Mouse (Mus musculus) intestine, embryonic 15.5 days (tissue): ENCODE measurements around the gene Tdrd1. TPM values are rescaled to one million over a fixed set of nuclear protein-coding genes. Genes with fewer than 3 reads are reported as not detected.
A peak's percentile ranks its signal among the peaks of the same experiment; 100 is the strongest.

Experiments used
- ATAC-seq: fragments of 200-750 bp; cut with Nextera tagmentation; 2 replicates; pipeline ENCODE4 v1.8.0; 2017; ENCODE audit warnings: moderate TSS enrichment, moderate library complexity
- H3K27ac ChIP-seq: fragments of 300-500 bp; sonication (generic); 2 replicates; pipeline ENCODE4 v1.5.1; 2015; ENCODE audit warnings: mild to moderate bottlenecking, inconsistent platforms
- H3K27me3 ChIP-seq: fragments of 300-500 bp; sonication (generic); replicated peaks from 2 replicates; pipeline ENCODE4 v1.6.1; 2015; ENCODE audit warnings: inconsistent platforms
- H3K36me3 ChIP-seq: fragments of 300-500 bp; sonication (generic); 2 replicates; pipeline ENCODE4 v1.6.1; 2015; ENCODE audit warnings: inconsistent platforms
- H3K4me1 ChIP-seq: fragments of 300-500 bp; sonication (generic); replicated peaks from 2 replicates; pipeline ENCODE4 v1.6.1; 2015; ENCODE audit warnings: inconsistent platforms
- H3K4me2 ChIP-seq: fragments of 300-500 bp; sonication (generic); replicated peaks from 2 replicates; pipeline ENCODE4 v1.6.1; 2015; ENCODE audit warnings: mild to moderate bottlenecking, inconsistent platforms
- H3K4me3 ChIP-seq: fragments of 300-500 bp; sonication (generic); replicated peaks from 2 replicates; pipeline ENCODE4 v1.5.1; 2015; ENCODE audit warnings: inconsistent platforms
- H3K9ac ChIP-seq: fragments of 300-500 bp; sonication (generic); 2 replicates; pipeline ENCODE4 v1.6.1; 2015; ENCODE audit warnings: inconsistent platforms
- H3K9me3 ChIP-seq: fragments of 300-500 bp; sonication (generic); 2 replicates; pipeline ENCODE4 v1.6.1; 2016; ENCODE audit warnings: inconsistent platforms
- WGBS: fragments of 180-500 bp; shearing (Covaris S2); methylation state at CpG from one replicate; pipeline ENCODE4 v1.1.7; 2015; 5-methylcytosine and 5-hydroxymethylcytosine counted together
- polyA plus RNA-seq: library from polyadenylated mRNA; unstranded; fragments of >200 nt; fragmentation: Nextera tagmentation; extraction: Ambion mirVana; gene quantifications from 2 replicates; pipeline ENCODE4 v1.2.1, GENCODE M21; 2015

Tdrd1 gene
- polyA plus RNA-seq, 1 experiment from 2014 or later: 0.98 TPM

- Histone ChIP-seq H3K9me3 (no peaks in the 10 kb centered on the region), H3K9ac (no peak overlapping the region), H3K27me3 (no peaks in the 10 kb centered on the region), H3K27ac (no peak overlapping the region), H3K4me3 (no peak overlapping the region), H3K36me3 (0 out of 2 replicates have a peak, but pooled peaks cover 9% of the 10 kb centered on the region), H3K4me2 (no peak overlapping the region), H3K4me1 (peaks cover 9% of the 10 kb centered on the region; the same call in 1 of the 2 replicates)
- WGBS: 61% methylated on average over 5 of the region's 5 CpGs
- ATAC-seq: no peak
Observed at GRCm38 (mm10) chr19:56808771-56809170, 17.2 kb upstream of the Tdrd1 start.

GRCm38 (mm10) chr19:56810641-56811146, 15.3 kb upstream of the Tdrd1 start:
- Histone ChIP-seq H3K4me1 (0 out of 2 replicates have a peak, but pooled peaks cover 6% of the 10 kb centered on the region), H3K4me3 (no peak overlapping the region), H3K27ac (no peak overlapping the region), H3K36me3 (0 out of 2 replicates have a peak, but pooled peaks cover 5% of the 10 kb centered on the region), H3K4me2 (no peak overlapping the region), H3K9me3 (no peaks in the 10 kb centered on the region), H3K9ac (no peak overlapping the region), H3K27me3 (no peaks in the 10 kb centered on the region)
- ATAC-seq: 0 out of 2 replicates have a peak, but pooled peaks have one; percentile 27

DNA sequence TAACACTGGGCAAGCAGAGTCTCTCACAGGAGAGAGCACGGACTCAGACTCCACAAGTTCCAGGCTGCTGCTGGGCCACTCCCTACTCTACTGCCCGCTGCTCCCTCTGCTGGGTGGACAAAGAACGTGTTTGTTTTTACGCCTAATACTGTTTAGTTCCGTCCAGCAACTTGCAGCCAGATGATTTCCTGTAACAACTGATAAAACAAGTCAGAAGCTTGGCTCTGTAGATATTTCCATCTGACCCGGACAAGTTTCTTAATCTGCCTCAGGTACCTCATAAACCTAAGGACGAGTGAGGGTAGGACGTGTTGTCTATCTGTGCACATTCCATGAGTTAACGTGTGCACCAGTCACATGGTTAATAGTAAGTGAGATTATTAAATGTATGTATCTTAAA, 14.4 kb upstream of the Tdrd1 start:
- Histone ChIP-seq H3K9me3 (no peaks in the 10 kb centered on the region), H3K27ac (no peak overlapping the region), H3K4me3 (no peak overlapping the region), H3K9ac (no peak overlapping the region), H3K36me3 (0 out of 2 replicates have a peak, but pooled peaks cover 5% of the 10 kb centered on the region), H3K4me1 (0 out of 2 replicates have a peak, but pooled peaks cover 8% of the 10 kb centered on the region), H3K27me3 (no peaks in the 10 kb centered on the region), H3K4me2 (no peak overlapping the region)
- WGBS: 39% methylated on average over 9 of the region's 9 CpGs
- ATAC-seq: peak; percentile 57

GRCm38 (mm10) chr19:56813360-56813759, 12.6 kb upstream of the Tdrd1 start:
- Histone ChIP-seq H3K4me2 (no peak overlapping the region), H3K36me3 (no peaks in the 10 kb centered on the region), H3K4me1 (peaks cover 18% of the 10 kb centered on the region), H3K9ac (no peak overlapping the region), H3K27me3 (no peaks in the 10 kb centered on the region), H3K9me3 (no peaks in the 10 kb centered on the region), H3K27ac (no peak overlapping the region), H3K4me3 (no peak overlapping the region)
- 84% methylated on average over 4 of the region's 4 CpGs for WGBS
- ATAC-seq: no peak

- 35% methylated on average over 14 of the region's 14 CpGs for WGBS
- Histone ChIP-seq H3K9ac (no peak overlapping the region), H3K4me2 (peak overlapping the region; percentile 28; the same call in 1 of the 2 replicates), H3K9me3 (no peaks in the 10 kb centered on the region), H3K4me1 (peaks cover 24% of the 10 kb centered on the region), H3K36me3 (no peaks in the 10 kb centered on the region), H3K4me3 (no peak overlapping the region), H3K27me3 (no peaks in the 10 kb centered on the region), H3K27ac (peak overlapping the region; percentile 61)
- no peak for ATAC-seq
Observed at GRCm38 (mm10) chr19:56817851-56818526, 8.0 kb upstream of the Tdrd1 start.

GRCm38 (mm10) chr19:56821040-56821797, 4.8 kb upstream of the Tdrd1 start:
- Histone ChIP-seq H3K9me3 (no peaks in the 10 kb centered on the region), H3K9ac (peak overlapping the region; percentile 71), H3K4me3 (peak overlapping the region; percentile 78), H3K4me2 (peak overlapping the region; percentile 74), H3K36me3 (no peaks in the 10 kb centered on the region), H3K4me1 (peaks cover 27% of the 10 kb centered on the region), H3K27me3 (0 out of 2 replicates have a peak, but pooled peaks cover 2% of the 10 kb centered on the region), H3K27ac (peak overlapping the region; percentile 81)
- 9% methylated on average over 22 of the region's 22 CpGs for WGBS
- no peak for ATAC-seq

- H3K9ac ChIP-seq: peak within 1 kb of the TSS; percentile 71
- H3K27ac ChIP-seq: peak within 1 kb of the TSS; percentile 81
- H3K36me3 ChIP-seq: no peaks in the 10 kb centered on the region
- peaks cover 23% of the 10 kb centered on the region for H3K4me1 ChIP-seq
- H3K27me3 ChIP-seq: 0 out of 2 replicates have a peak, but pooled peaks cover 3% of the 10 kb centered on the region
- under 1% methylated on average over 79 of the region's 79 CpGs for WGBS
- H3K4me2 ChIP-seq: peak within 1 kb of the TSS; percentile 74
- no peaks in the 10 kb centered on the region for H3K9me3 ChIP-seq
- peak; percentile 99 for ATAC-seq
- H3K4me3 ChIP-seq: peak within 1 kb of the TSS; percentile 78
Observed at GRCm38 (mm10) chr19:56821798-56822447, 4.1 kb upstream of the Tdrd1 start, which contains the start of gene Ccdc186. Gene Ccdc186, minus strand, starts transcription at chr19:56822190.

DNA sequence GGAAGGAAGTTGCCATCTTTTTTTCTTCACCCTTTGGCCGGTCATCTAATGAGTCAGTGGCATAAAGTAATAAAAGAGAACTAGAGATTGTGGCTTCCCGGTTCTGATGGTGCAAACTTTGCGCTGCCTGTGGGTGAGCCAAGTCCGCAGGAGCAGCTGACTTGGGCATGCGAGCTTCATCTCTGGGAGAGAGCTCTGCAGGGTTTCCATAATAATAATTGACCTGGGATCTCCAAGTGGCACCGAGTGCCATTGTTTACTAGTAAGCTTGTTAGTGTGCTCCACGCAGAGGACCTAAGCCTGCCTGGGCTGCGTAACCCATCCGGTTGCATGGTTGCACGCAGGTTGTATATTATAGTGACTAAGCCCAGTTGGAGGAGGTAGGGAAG, 3.6 kb upstream of the Tdrd1 start:
- Histone ChIP-seq H3K4me2 (peak overlapping the region; percentile 74), H3K4me1 (peaks cover 21% of the 10 kb centered on the region), H3K36me3 (no peaks in the 10 kb centered on the region), H3K27ac (peak overlapping the region; percentile 67; the same call in 1 of the 2 replicates), H3K27me3 (0 out of 2 replicates have a peak, but pooled peaks cover 3% of the 10 kb centered on the region), H3K9me3 (no peaks in the 10 kb centered on the region), H3K9ac (peak overlapping the region; percentile 34; the same call in 1 of the 2 replicates), H3K4me3 (peak overlapping the region; percentile 78)
- ATAC-seq: peak; percentile 72
- 14% methylated on average over 10 of the region's 10 CpGs for WGBS

- H3K27ac ChIP-seq: no peak overlapping the region
- 82% methylated on average over 11 of the region's 11 CpGs for WGBS
- H3K9me3 ChIP-seq: no peaks in the 10 kb centered on the region
- H3K4me2 ChIP-seq: no peak overlapping the region
- no peak overlapping the region for H3K9ac ChIP-seq
- no peak for ATAC-seq
- H3K27me3 ChIP-seq: 0 out of 2 replicates have a peak, but pooled peaks cover 3% of the 10 kb centered on the region
- no peaks in the 10 kb centered on the region for H3K36me3 ChIP-seq
- H3K4me3 ChIP-seq: no peak overlapping the region
- H3K4me1 ChIP-seq: peaks cover 3% of the 10 kb centered on the region; the same call in 1 of the 2 replicates
Observed at GRCm38 (mm10) chr19:56828305-56828704, 2.3 kb downstream of the Tdrd1 start.

- no peak for ATAC-seq
- H3K4me1 ChIP-seq: peaks cover 3% of the 10 kb centered on the region; the same call in 1 of the 2 replicates
- 0 out of 2 replicates have a peak, but pooled peaks cover 3% of the 10 kb centered on the region for H3K27me3 ChIP-seq
- H3K27ac ChIP-seq: no peak overlapping the region
- 61% methylated on average over 9 of the region's 9 CpGs for WGBS
- no peaks in the 10 kb centered on the region for H3K36me3 ChIP-seq
- H3K9ac ChIP-seq: no peak overlapping the region
- H3K4me2 ChIP-seq: no peak overlapping the region
- H3K9me3 ChIP-seq: no peaks in the 10 kb centered on the region
- no peak overlapping the region for H3K4me3 ChIP-seq
Observed at GRCm38 (mm10) chr19:56829267-56829666, 3.3 kb downstream of the Tdrd1 start.

DNA sequence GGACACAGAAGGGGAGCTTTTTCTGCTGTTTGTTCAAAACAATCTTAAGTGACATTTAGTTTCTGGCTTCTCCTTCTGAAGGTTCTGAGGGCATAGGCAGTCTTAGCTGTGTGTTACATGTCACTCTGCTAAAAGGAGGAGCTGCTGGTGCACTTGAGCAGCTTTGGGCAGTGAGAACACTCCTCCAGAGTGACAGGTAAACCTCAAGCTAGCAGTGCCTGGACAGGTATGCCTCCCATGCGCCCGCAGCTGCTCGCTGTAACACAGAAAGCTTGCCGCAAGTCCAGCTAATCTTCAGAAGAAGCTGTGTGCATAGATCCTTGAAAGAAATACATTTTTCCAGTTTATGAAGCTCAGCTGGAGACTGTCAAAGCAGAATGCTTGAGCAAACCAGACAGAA, 4.2 kb downstream of the Tdrd1 start:
- H3K4me2 ChIP-seq: no peak overlapping the region
- H3K9me3 ChIP-seq: no peaks in the 10 kb centered on the region
- no peak overlapping the region for H3K27ac ChIP-seq
- no peak for ATAC-seq
- H3K36me3 ChIP-seq: no peaks in the 10 kb centered on the region
- no peak overlapping the region for H3K9ac ChIP-seq
- H3K27me3 ChIP-seq: 0 out of 2 replicates have a peak, but pooled peaks cover 3% of the 10 kb centered on the region
- H3K4me3 ChIP-seq: no peak overlapping the region
- peaks cover 3% of the 10 kb centered on the region; the same call in 1 of the 2 replicates for H3K4me1 ChIP-seq
- WGBS: 80% methylated on average over 4 of the region's 4 CpGs

DNA sequence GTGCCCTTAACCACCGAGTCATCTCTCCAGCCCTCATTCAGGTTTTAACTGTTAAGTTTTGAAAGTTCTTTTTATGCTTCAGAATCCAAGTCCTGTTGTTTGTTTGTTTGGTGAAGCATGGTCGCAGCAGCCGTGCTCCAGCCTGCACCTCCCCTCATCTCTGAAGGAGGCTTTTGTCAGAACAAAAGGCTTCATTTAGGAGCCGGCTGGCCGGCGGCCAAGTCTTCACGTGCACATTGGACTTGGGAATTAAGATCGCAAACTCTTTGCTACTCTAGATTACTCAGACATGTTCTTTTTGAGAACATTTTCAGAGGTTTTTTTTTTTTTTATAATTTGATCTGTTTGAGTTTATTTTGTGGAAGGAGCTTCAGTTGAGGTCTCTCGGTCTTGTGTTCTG, 9.3 kb downstream of the Tdrd1 start:
- no peak overlapping the region for H3K4me3 ChIP-seq
- H3K4me1 ChIP-seq: no peaks in the 10 kb centered on the region
- H3K9ac ChIP-seq: no peak overlapping the region
- H3K27ac ChIP-seq: no peak overlapping the region
- H3K4me2 ChIP-seq: no peak overlapping the region
- WGBS: 50% methylated on average over 9 of the region's 9 CpGs
- no peaks in the 10 kb centered on the region for H3K36me3 ChIP-seq
- no peak for ATAC-seq
- H3K9me3 ChIP-seq: no peaks in the 10 kb centered on the region
- H3K27me3 ChIP-seq: no peaks in the 10 kb centered on the region
